Mouse (Mus musculus) midbrain, embryonic 14.5 days (tissue): ENCODE data around the gene Bod1l. TPM values are rescaled to one million over a fixed set of nuclear protein-coding genes. Genes with fewer than 3 reads are reported as not detected.

Experiments used
- ATAC-seq: fragments of 200-750 bp; cut with Nextera tagmentation; 2 replicates; pipeline ENCODE4 v1.8.0; 2017; ENCODE audit warnings: moderate number of reproducible peaks, moderate library complexity; ENCODE audit not compliant: low FRiP score, low TSS enrichment
- DNase-seq: peaks from one replicate; pipeline ENCODE4 v3.0.0-alpha.2; 2015
- H3K27ac ChIP-seq: fragments of 300-500 bp; sonication (generic); replicated peaks from 2 replicates; pipeline ENCODE4 v1.5.1; 2014; ENCODE audit warnings: mild to moderate bottlenecking, low read depth, low read length, moderate library complexity
- H3K27me3 ChIP-seq: fragments of 300-500 bp; sonication (generic); 2 replicates; pipeline ENCODE4 v1.6.1; 2014; ENCODE audit warnings: low read length, control low read depth, mixed read lengths; ENCODE audit not compliant: control insufficient read depth, insufficient read depth
- H3K36me3 ChIP-seq: fragments of 300-500 bp; sonication (generic); 2 replicates; pipeline ENCODE4 v1.6.1; 2014; ENCODE audit warnings: low read length, control low read depth; ENCODE audit not compliant: control insufficient read depth, insufficient read depth
- H3K4me1 ChIP-seq: fragments of 300-500 bp; sonication (generic); 2 replicates; pipeline ENCODE4 v1.6.1; 2014; ENCODE audit warnings: mild to moderate bottlenecking, antibody characterized with exemption, low read length, control low read depth; ENCODE audit not compliant: control insufficient read depth, insufficient read depth
- H3K4me2 ChIP-seq: fragments of 300-500 bp; sonication (generic); 2 replicates; pipeline ENCODE4 v1.6.1; 2014; ENCODE audit warnings: mild to moderate bottlenecking, low read length, moderate library complexity
- H3K4me3 ChIP-seq: fragments of 300-500 bp; sonication (generic); replicated peaks from 2 replicates; pipeline ENCODE4 v1.5.1; 2014; ENCODE audit warnings: low read depth, low read length
- H3K9ac ChIP-seq: fragments of 300-500 bp; sonication (generic); replicated peaks from 2 replicates; pipeline ENCODE4 v1.6.1; 2014; ENCODE audit warnings: mild to moderate bottlenecking, low read length, moderate library complexity
- H3K9me3 ChIP-seq: fragments of 300-500 bp; sonication (generic); 2 replicates; pipeline ENCODE4 v1.6.1; 2016; ENCODE audit warnings: low read length, control low read depth, mixed read lengths; ENCODE audit not compliant: control insufficient read depth
- WGBS: fragments of 180-500 bp; shearing (Covaris S2); extraction: QIAGEN DNeasy Blood & Tissue Kit; methylation state at CpG from one replicate; pipeline ENCODE4 v1.1.7; 2014; 5-methylcytosine and 5-hydroxymethylcytosine counted together
- polyA plus RNA-seq: library from polyadenylated mRNA; unstranded; fragments of >200 nt; fragmentation: Nextera tagmentation; extraction: Ambion mirVana; gene quantifications from 2 replicates; pipeline ENCODE4 v1.2.1, GENCODE M21; 2014

The Bod1l gene
- polyA plus RNA-seq, 1 experiment from 2014 or later = 29.8 TPM

- Histone ChIP-seq H3K27ac (no peak overlapping the region), H3K36me3 (peaks cover 86% of the 10 kb centered on the region), H3K4me2 (no peak overlapping the region), H3K9ac (no peak overlapping the region), H3K4me1 (no peaks in the 10 kb centered on the region), H3K9me3 (no peaks in the 10 kb centered on the region), H3K4me3 (no peak overlapping the region), H3K27me3 (no peaks in the 10 kb centered on the region)
- 91% methylated on average over 6 of the region's 6 CpGs for WGBS
- DNase-seq (no peak), ATAC-seq (no peak)
These were observed 31.6 kb downstream of the Bod1l start for GRCm38 (mm10) chr5:41812516-41812915.

GRCm38 (mm10) chr5:41811279-41811678 lies 32.8 kb downstream of the Bod1l start:
- H3K9me3 ChIP-seq = no peaks in the 10 kb centered on the region
- H3K9ac ChIP-seq = no peak overlapping the region
- ATAC-seq (no peak), DNase-seq (no peak)
- no peak overlapping the region for H3K27ac ChIP-seq
- no peak overlapping the region for H3K4me3 ChIP-seq
- no peaks in the 10 kb centered on the region for H3K27me3 ChIP-seq
- H3K4me1 ChIP-seq = no peaks in the 10 kb centered on the region
- H3K36me3 ChIP-seq = peaks cover 86% of the 10 kb centered on the region
- H3K4me2 ChIP-seq = no peak overlapping the region
- 93% methylated on average over 3 of the region's 3 CpGs for WGBS

GRCm38 (mm10) chr5:41807383-41807782 lies 36.7 kb downstream of the Bod1l start:
- no peak overlapping the region for H3K9ac ChIP-seq
- peaks cover 75% of the 10 kb centered on the region for H3K36me3 ChIP-seq
- H3K27ac ChIP-seq = no peak overlapping the region
- no peak for ATAC-seq
- WGBS = 81% methylated on average over 2 of the region's 2 CpGs
- H3K4me1 ChIP-seq = no peaks in the 10 kb centered on the region
- no peak for DNase-seq
- H3K4me2 ChIP-seq = no peak overlapping the region
- no peaks in the 10 kb centered on the region for H3K27me3 ChIP-seq
- no peak overlapping the region for H3K4me3 ChIP-seq
- no peaks in the 10 kb centered on the region for H3K9me3 ChIP-seq

- DNase-seq (no peak), ATAC-seq (no peak)
- no peaks in the 10 kb centered on the region for H3K9me3 ChIP-seq
- H3K27me3 ChIP-seq = no peaks in the 10 kb centered on the region
- no peak overlapping the region for H3K4me2 ChIP-seq
- no peak overlapping the region for H3K4me3 ChIP-seq
- H3K27ac ChIP-seq = no peak overlapping the region
- H3K4me1 ChIP-seq = no peaks in the 10 kb centered on the region
- H3K36me3 ChIP-seq = peaks cover 69% of the 10 kb centered on the region
- 94% methylated on average over 5 of the region's 5 CpGs for WGBS
- H3K9ac ChIP-seq = no peak overlapping the region
These were observed 37.9 kb downstream of the Bod1l start for GRCm38 (mm10) chr5:41806176-41806575.

GRCm38 (mm10) chr5:41805085-41805484 lies 39.0 kb downstream of the Bod1l start:
- 94% methylated on average over 2 of the region's 2 CpGs for WGBS
- H3K36me3 ChIP-seq = peaks cover 70% of the 10 kb centered on the region
- H3K4me1 ChIP-seq = no peaks in the 10 kb centered on the region
- no peak overlapping the region for H3K9ac ChIP-seq
- H3K9me3 ChIP-seq = no peaks in the 10 kb centered on the region
- H3K4me2 ChIP-seq = no peak overlapping the region
- no peak overlapping the region for H3K4me3 ChIP-seq
- DNase-seq = no peak
- H3K27me3 ChIP-seq = no peaks in the 10 kb centered on the region
- no peak for ATAC-seq
- no peak overlapping the region for H3K27ac ChIP-seq

- no peak for ATAC-seq
- 95% methylated on average over 2 of the region's 2 CpGs for WGBS
These were observed 39.5 kb downstream of the Bod1l start for GRCm38 (mm10) chr5:41804643-41805042.

GRCm38 (mm10) chr5:41801622-41802021 lies 42.5 kb downstream of the Bod1l start:
- DNase-seq (no peak), ATAC-seq (no peak)
- no peak overlapping the region for H3K4me3 ChIP-seq
- no peaks in the 10 kb centered on the region for H3K4me1 ChIP-seq
- no peak overlapping the region for H3K9ac ChIP-seq
- H3K4me2 ChIP-seq = no peak overlapping the region
- no peaks in the 10 kb centered on the region for H3K27me3 ChIP-seq
- no peak overlapping the region for H3K27ac ChIP-seq
- WGBS = 92% methylated on average over 2 of the region's 2 CpGs
- no peaks in the 10 kb centered on the region for H3K9me3 ChIP-seq
- H3K36me3 ChIP-seq = peaks cover 62% of the 10 kb centered on the region

More at GRCm38 (mm10) chr5:41804643-41805042, 39.5 kb downstream of the Bod1l start:
- H3K36me3 ChIP-seq = peaks cover 70% of the 10 kb centered on the region
- no peaks in the 10 kb centered on the region for H3K4me1 ChIP-seq
- H3K27me3 ChIP-seq = no peaks in the 10 kb centered on the region
- no peak overlapping the region for H3K4me2 ChIP-seq
- DNase-seq = no peak
- no peak overlapping the region for H3K27ac ChIP-seq
- H3K9me3 ChIP-seq = no peaks in the 10 kb centered on the region
- no peak overlapping the region for H3K4me3 ChIP-seq
- no peak overlapping the region for H3K9ac ChIP-seq

GRCm38 (mm10) chr5:41794434-41794833 lies 49.7 kb downstream of the Bod1l start:
- Histone ChIP-seq H3K27ac (no peak overlapping the region), H3K9me3 (no peaks in the 10 kb centered on the region), H3K4me3 (no peak overlapping the region), H3K4me1 (no peaks in the 10 kb centered on the region), H3K4me2 (no peak overlapping the region), H3K27me3 (no peaks in the 10 kb centered on the region), H3K9ac (no peak overlapping the region), H3K36me3 (peaks cover 69% of the 10 kb centered on the region)
- DNase-seq (no peak), ATAC-seq (no peak)

GRCm38 (mm10) chr5:41790517-41790916 lies 53.6 kb downstream of the Bod1l start:
- Histone ChIP-seq H3K4me1 (no peaks in the 10 kb centered on the region), H3K36me3 (peaks cover 83% of the 10 kb centered on the region), H3K9ac (no peak overlapping the region), H3K4me2 (no peak overlapping the region), H3K27me3 (no peaks in the 10 kb centered on the region), H3K9me3 (no peaks in the 10 kb centered on the region), H3K4me3 (no peak overlapping the region), H3K27ac (no peak overlapping the region)
- DNase-seq (no peak), ATAC-seq (no peak)
- 92% methylated on average over 2 of the region's 2 CpGs for WGBS
